Mouse (Mus musculus): ENCODE results near the gene Cmip. TPM values are rescaled to one million over a fixed set of nuclear protein-coding genes. Genes with fewer than 3 reads are reported as not detected.

Gene Cmip
- polyA plus RNA-seq, 1 experiment from 2014 or later, result 9.4 TPM

- peak within 1 kb of the TSS; percentile 68 for H3K4me3 ChIP-seq
- peak within 1 kb of the TSS; percentile 93 for H3K4me2 ChIP-seq
- H3K27me3 ChIP-seq, result peaks cover 15% of the 10 kb centered on the region
- WGBS, result under 1% methylated on average over 62 of the region's 62 CpGs
- peaks cover 22% of the 10 kb centered on the region for H3K4me1 ChIP-seq (replicated peaks)
- no peaks in the 10 kb centered on the region for H3K36me3 ChIP-seq
- H3K9ac ChIP-seq, result peak within 1 kb of the TSS; percentile 69
- no peaks in the 10 kb centered on the region for H3K9me3 ChIP-seq (replicated peaks)
- peak; percentile 45 for ATAC-seq (replicated peaks; ENCODE audit: insufficient number of reproducible peaks, insufficient read depth, low FRiP score, low read depth)
- H3K27ac ChIP-seq, result no peak within 1 kb of the TSS
Measured at GRCm38 (mm10) chr8:117498179-117498914, 241.5 kb downstream of the Cmip start, which contains the start of gene Plcg2. TSS of gene Plcg2 (plus strand) at chr8:117498291.

GRCm38 (mm10) chr8:117498915-117499540 is 242.2 kb downstream of the Cmip start:
- H3K9me3 ChIP-seq (replicated peaks), result no peaks in the 10 kb centered on the region
- H3K36me3 ChIP-seq, result no peaks in the 10 kb centered on the region
- ATAC-seq (replicated peaks; ENCODE audit: insufficient number of reproducible peaks, insufficient read depth, low FRiP score, low read depth), result no peak
- peak overlapping the region; percentile 69 for H3K9ac ChIP-seq
- H3K4me2 ChIP-seq, result peak overlapping the region; percentile 93
- peaks cover 15% of the 10 kb centered on the region for H3K27me3 ChIP-seq
- no peak overlapping the region for H3K27ac ChIP-seq
- WGBS, result 23% methylated on average over 20 of the region's 20 CpGs
- H3K4me1 ChIP-seq (replicated peaks), result peaks cover 20% of the 10 kb centered on the region
- peak overlapping the region; percentile 68 for H3K4me3 ChIP-seq

- Histone ChIP-seq H3K9me3 (replicated peaks) (no peaks in the 10 kb centered on the region), H3K4me1 (replicated peaks) (peaks cover 20% of the 10 kb centered on the region), H3K27ac (no peak overlapping the region), H3K36me3 (no peaks in the 10 kb centered on the region), H3K4me2 (no peak overlapping the region), H3K4me3 (no peak overlapping the region), H3K9ac (no peak overlapping the region), H3K27me3 (peaks cover 15% of the 10 kb centered on the region)
- ATAC-seq (replicated peaks; ENCODE audit: insufficient number of reproducible peaks, insufficient read depth, low FRiP score, low read depth), result no peak
- 72% methylated on average over 5 of the region's 5 CpGs for WGBS
Measured at GRCm38 (mm10) chr8:117500232-117500823, 243.5 kb downstream of the Cmip start.

- H3K4me3 ChIP-seq, result no peak overlapping the region
- H3K4me2 ChIP-seq, result no peak overlapping the region
- 61% methylated on average over 6 of the region's 6 CpGs for WGBS
- H3K9me3 ChIP-seq (replicated peaks), result no peaks in the 10 kb centered on the region
- H3K27ac ChIP-seq, result no peak overlapping the region
- peaks cover 15% of the 10 kb centered on the region for H3K27me3 ChIP-seq
- H3K36me3 ChIP-seq, result no peaks in the 10 kb centered on the region
- no peak for ATAC-seq (replicated peaks; ENCODE audit: insufficient number of reproducible peaks, insufficient read depth, low FRiP score, low read depth)
- no peak overlapping the region for H3K9ac ChIP-seq
- H3K4me1 ChIP-seq (replicated peaks), result peaks cover 20% of the 10 kb centered on the region
Measured at GRCm38 (mm10) chr8:117501323-117501722, 244.5 kb downstream of the Cmip start.

GRCm38 (mm10) chr8:117503405-117504069 is 246.7 kb downstream of the Cmip start:
- H3K27me3 ChIP-seq, result peaks cover 2% of the 10 kb centered on the region
- H3K4me1 ChIP-seq (replicated peaks), result peaks cover 13% of the 10 kb centered on the region
- no peak overlapping the region for H3K4me3 ChIP-seq
- H3K27ac ChIP-seq, result no peak overlapping the region
- H3K9me3 ChIP-seq (replicated peaks), result no peaks in the 10 kb centered on the region
- no peaks in the 10 kb centered on the region for H3K36me3 ChIP-seq
- no peak overlapping the region for H3K9ac ChIP-seq
- 65% methylated on average over 13 of the region's 13 CpGs for WGBS
- H3K4me2 ChIP-seq, result no peak overlapping the region
- ATAC-seq (replicated peaks; ENCODE audit: insufficient number of reproducible peaks, insufficient read depth, low FRiP score, low read depth), result no peak

- Histone ChIP-seq H3K4me3 (no peak overlapping the region), H3K27ac (no peak overlapping the region), H3K9ac (no peak overlapping the region), H3K27me3 (no peaks in the 10 kb centered on the region), H3K36me3 (no peaks in the 10 kb centered on the region), H3K4me2 (no peak overlapping the region), H3K9me3 (replicated peaks) (no peaks in the 10 kb centered on the region), H3K4me1 (replicated peaks) (no peaks in the 10 kb centered on the region)
- WGBS, result 82% methylated on average over 8 of the region's 8 CpGs
- ATAC-seq (replicated peaks; ENCODE audit: insufficient number of reproducible peaks, insufficient read depth, low FRiP score, low read depth), result no peak
Measured at GRCm38 (mm10) chr8:117507703-117508102, 250.8 kb downstream of the Cmip start.

Small RNAs within 50 kb of the gene (microRNA-seq; reads per million reads assigned to microRNA genes)
- gene Mir7077 (not detected), gene Mir7078 (not detected)

Other genes starting within 250 kb of the Cmip start
- gene Pkd1l2, start 174.6 kb upstream of the Cmip start, polyA plus RNA-seq (2015; fragmentation: Nextera tagmentation; extraction: Ambion mirVana), result 0.05 and 0.08 TPM in 2 replicates
- 0.16 TPM in 1 of 2 replicates, not detected in the other for gene Bco1, start 161.2 kb upstream of the Cmip start, polyA plus RNA-seq (2015; fragmentation: Nextera tagmentation; extraction: Ambion mirVana)
- gene Gan, start 98.9 kb upstream of the Cmip start, polyA plus RNA-seq (2015; fragmentation: Nextera tagmentation; extraction: Ambion mirVana), result 1.1 TPM in 2 replicates
- 6.1 and 8.2 TPM in 2 replicates for gene Plcg2, start 241.2 kb downstream of the Cmip start, polyA plus RNA-seq (2015; fragmentation: Nextera tagmentation; extraction: Ambion mirVana)

Measured in heart, embryonic 15.5 days (tissue).